Mouse (Mus musculus): Measurements from ENCODE around the gene Mboat1.

DNA sequence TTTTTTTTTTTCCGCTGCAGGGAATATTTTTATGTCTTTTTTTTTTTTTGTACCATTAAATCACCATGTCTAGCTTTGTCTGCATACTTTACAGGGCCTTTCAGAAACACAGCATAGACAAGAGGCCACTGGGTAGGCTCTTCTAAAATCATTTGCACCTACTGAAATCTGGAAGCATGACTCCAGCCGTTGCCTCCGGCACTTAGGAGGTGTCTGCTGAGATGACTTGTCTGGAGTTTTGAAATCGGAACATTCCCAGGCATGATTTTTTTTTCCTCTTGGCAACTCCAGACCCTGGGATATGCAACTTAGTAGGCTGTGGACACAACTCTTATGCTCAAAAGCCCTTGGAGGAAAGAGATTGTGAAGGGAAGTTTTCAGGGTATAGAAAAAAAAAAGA lies 109.3 kb downstream of the Mboat1 start:
- TF ChIP-seq CTCF (IDR thresholded peaks at IDR 0.05; ENCODE audit: borderline replicate concordance, insufficient read depth, low read depth, low read length) (no peak), POLR2A (IDR thresholded peaks at IDR 0.05; ENCODE audit: borderline replicate concordance, insufficient read depth, low read length) (no peak)

Data from cerebellum, adult 2 months (tissue).